Mouse (Mus musculus): ENCODE measurements at regions not wholly inside any gene's neighbourhood (a gene's known extent, or its start where the extent isn't known, plus 50 kb on each side); places are given as distances from the start of the nearest gene placed in this dataset.

DNA sequence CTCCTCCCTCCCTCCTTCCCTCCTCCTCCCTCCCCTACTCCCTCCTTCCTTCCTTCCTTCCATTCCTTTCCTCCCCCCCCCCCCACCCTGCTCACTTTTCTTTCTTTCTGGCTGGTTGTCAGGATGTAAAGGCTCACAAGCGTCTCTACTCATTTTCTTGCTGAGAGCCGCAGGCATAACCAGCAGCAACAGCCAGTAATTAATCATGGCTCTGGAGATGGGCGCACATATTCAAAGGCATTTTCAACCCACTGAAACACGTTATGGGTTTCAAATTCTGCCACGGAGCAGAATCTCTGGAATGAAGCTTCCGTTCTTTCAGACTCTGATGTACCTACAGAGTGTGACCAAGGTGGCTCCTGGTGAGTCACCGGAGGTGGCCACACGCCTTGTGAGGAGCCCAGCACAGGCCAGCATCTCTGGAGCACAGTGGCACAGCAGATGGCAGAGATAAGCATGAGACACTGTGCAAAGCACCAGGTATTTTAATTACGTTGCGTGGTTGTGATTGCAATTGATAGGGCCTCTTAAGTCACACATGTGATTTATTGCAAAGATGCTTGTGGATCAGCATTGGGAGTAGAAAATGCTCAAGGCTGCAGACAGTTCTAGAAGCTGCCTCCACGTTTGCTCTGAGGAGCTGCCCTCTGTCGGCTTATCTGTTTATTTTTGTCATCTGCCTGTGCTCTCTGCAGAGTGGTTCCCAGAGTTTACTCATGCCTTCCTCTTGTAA, 236.0 kb downstream of the Mtx2 start:
- TF ChIP-seq ZC3H11A (IDR thresholded peaks at IDR 0.05; ENCODE audit: low read depth, low read length) (no peak), CTCF (conservative IDR thresholded peaks at IDR 0.05 in 1 of 2, IDR thresholded peaks at IDR 0.05 in 1 of 2; ENCODE audit: low read depth in 2 of 2, low read length in 2 of 2) (0 out of 4 replicates have a peak, but pooled peaks of 1 of the 2 experiments have one; percentile 9)
